Comparison of ENCODE assay signal across 8 mouse cellular contexts in the genomic region with DNA sequence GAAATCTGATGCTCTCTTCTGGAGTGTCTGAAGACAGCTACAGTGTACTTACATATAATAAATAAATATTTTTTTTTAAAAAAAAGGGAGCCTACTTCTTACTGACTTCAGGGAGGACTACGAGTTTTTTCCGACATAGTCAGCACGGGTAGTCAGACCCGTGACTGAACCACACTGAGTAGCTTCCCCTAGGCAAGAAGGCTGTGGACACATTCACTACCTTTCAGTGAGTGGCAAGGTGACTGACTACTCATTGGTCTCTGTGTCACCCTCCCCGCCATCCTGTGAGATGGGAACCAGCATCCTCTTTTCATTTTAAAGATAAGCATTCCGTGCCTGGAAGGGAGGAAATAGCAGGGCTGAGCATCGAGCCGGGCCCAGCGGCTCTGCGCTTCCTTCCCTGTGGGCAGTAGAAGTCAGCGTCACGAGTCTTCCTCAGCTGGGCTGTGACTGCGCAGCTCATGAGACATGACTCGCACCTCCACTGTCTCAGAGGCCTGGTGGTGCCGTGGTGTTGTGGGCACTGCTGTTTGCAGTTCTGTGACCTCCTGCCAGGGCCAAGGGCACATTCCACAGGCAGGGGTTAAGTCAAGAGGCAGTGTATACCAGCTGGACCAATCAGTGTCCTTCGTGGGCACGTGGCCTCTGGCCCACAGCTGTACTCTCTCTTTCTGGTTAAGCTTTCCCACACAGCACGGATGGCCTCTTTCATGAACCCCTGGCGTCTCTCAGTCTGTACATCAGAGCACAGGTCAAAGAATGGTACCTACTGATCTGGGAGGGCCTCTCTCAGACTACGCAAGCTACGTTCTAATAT. TPM values are rescaled to one million over a fixed set of nuclear protein-coding genes. Genes with fewer than 3 reads are reported as not detected.
DNase-seq lines count a peak whose midpoint lies in the region; ATAC-seq and TF ChIP-seq lines count a peak whose summit lies in the region.

No protein-coding gene starts in this region.

- no peaks in the 10 kb centered on the region for H3K9me3 ChIP-seq in midbrain, embryonic 10.5 days (replicated peaks)
- H3K9me3 ChIP-seq in midbrain, postnatal 0 days (ENCODE audit: low read length) = no peaks in the 10 kb centered on the region
- no peaks in the 10 kb centered on the region for H3K9me3 ChIP-seq in liver, embryonic 13.5 days (replicated peaks)
- H3K9me3 ChIP-seq in midbrain, embryonic 11.5 days (ENCODE audit: control insufficient read depth, low read length) = no peaks in the 10 kb centered on the region

- H3K4me2 ChIP-seq in midbrain, postnatal 0 days (ENCODE audit: low read depth, low read length, poor library complexity, severe bottlenecking) = no peak overlapping the region
- no peak overlapping the region for H3K4me2 ChIP-seq in liver, embryonic 13.5 days
- H3K4me2 ChIP-seq in midbrain, embryonic 11.5 days = no peak overlapping the region

- ATAC-seq in midbrain, postnatal 0 days (ENCODE audit: low FRiP score) = no peak
- ATAC-seq in liver, embryonic 13.5 days (ENCODE audit: low read depth) = peak; percentile 66
- no peak for ATAC-seq in midbrain, embryonic 11.5 days (ENCODE audit: low FRiP score)

- H3K36me3 ChIP-seq in midbrain, embryonic 10.5 days = no peaks in the 10 kb centered on the region
- no peaks in the 10 kb centered on the region for H3K36me3 ChIP-seq in midbrain, postnatal 0 days (ENCODE audit: insufficient read depth, low read length)
- H3K36me3 ChIP-seq in liver, embryonic 13.5 days = no peaks in the 10 kb centered on the region
- H3K36me3 ChIP-seq in midbrain, embryonic 11.5 days (ENCODE audit: control insufficient read depth, insufficient read depth, low read length) = no peaks in the 10 kb centered on the region

- H3K27ac ChIP-seq in midbrain, embryonic 10.5 days (replicated peaks) = peak overlapping the region; percentile 39; the same call in 1 of the 2 replicates
- no peak overlapping the region for H3K27ac ChIP-seq in midbrain, postnatal 0 days (ENCODE audit: low read depth, low read length)
- H3K27ac ChIP-seq in liver, embryonic 13.5 days = no peak overlapping the region
- H3K27ac ChIP-seq in midbrain, embryonic 11.5 days (ENCODE audit: low read depth, low read length) = no peak overlapping the region

- WGBS in midbrain, embryonic 10.5 days = 73% methylated on average over 21 of the region's 21 CpGs
- 77% methylated on average over 21 of the region's 21 CpGs for WGBS in midbrain, postnatal 0 days
- WGBS in liver, embryonic 13.5 days (ENCODE audit: insufficient replicate concordance) = 21% methylated on average over 21 of the region's 21 CpGs
- WGBS in midbrain, embryonic 11.5 days = 74% methylated on average over 21 of the region's 21 CpGs

- H3K4me1 ChIP-seq in midbrain, embryonic 10.5 days = peaks cover 5% of the 10 kb centered on the region; the same call in 1 of the 2 replicates
- H3K4me1 ChIP-seq in midbrain, postnatal 0 days (ENCODE audit: insufficient read depth, low read length) = peaks cover 1% of the 10 kb centered on the region; the same call in 1 of the 2 replicates
- H3K4me1 ChIP-seq in liver, embryonic 13.5 days (replicated peaks) = peaks cover 13% of the 10 kb centered on the region
- H3K4me1 ChIP-seq in midbrain, embryonic 11.5 days (ENCODE audit: control insufficient read depth, insufficient read depth, low read length) = peaks cover 2% of the 10 kb centered on the region; the same call in 1 of the 2 replicates

- TF ChIP-seq CTCF in midbrain, postnatal 0 days (IDR thresholded peaks at IDR 0.05) = no peak

- H3K4me3 ChIP-seq in midbrain, embryonic 10.5 days = no peak overlapping the region
- H3K4me3 ChIP-seq in midbrain, postnatal 0 days (ENCODE audit: low read depth, low read length) = no peak overlapping the region
- no peak overlapping the region for H3K4me3 ChIP-seq in liver, embryonic 13.5 days (replicated peaks)
- H3K4me3 ChIP-seq in midbrain, embryonic 11.5 days (ENCODE audit: low read depth, low read length) = no peak overlapping the region

- no peak overlapping the region for H3K9ac ChIP-seq in midbrain, postnatal 0 days (replicated peaks; ENCODE audit: low read length, poor library complexity, severe bottlenecking)
- no peak overlapping the region for H3K9ac ChIP-seq in liver, embryonic 13.5 days
- H3K9ac ChIP-seq in midbrain, embryonic 11.5 days (ENCODE audit: low read length) = no peak overlapping the region

- H3K27me3 ChIP-seq in midbrain, embryonic 10.5 days (ENCODE audit: low read depth, poor library complexity, severe bottlenecking) = no peaks in the 10 kb centered on the region
- H3K27me3 ChIP-seq in midbrain, postnatal 0 days (ENCODE audit: insufficient read depth, low read length) = no peaks in the 10 kb centered on the region
- H3K27me3 ChIP-seq in liver, embryonic 13.5 days = no peaks in the 10 kb centered on the region
- H3K27me3 ChIP-seq in midbrain, embryonic 11.5 days (ENCODE audit: control insufficient read depth, insufficient read depth, low read length) = no peaks in the 10 kb centered on the region

- peak; percentile 31 for DNase-seq in midbrain, embryonic 10.5 days (ENCODE audit: low spot score)
- no peak for DNase-seq in midbrain, postnatal 0 days (ENCODE audit: low spot score)
- DNase-seq in embryo, embryonic 10.5 days (ENCODE audit: low spot score) = peak; percentile 10
- DNase-seq in liver, embryonic 13.5 days = no peak
- DNase-seq in spleen, postnatal 36 days (ENCODE audit: low spot score in 2 of 2) = peak; percentile 79
- no peak for DNase-seq in midbrain, embryonic 11.5 days (ENCODE audit: low spot score, missing footprints)
- no peak for DNase-seq in gastrocnemius, adult 18-20 months (ENCODE audit: low spot score)
- DNase-seq in adrenal gland, postnatal 14 days = no peak

RNA-seq across cellular contexts. Expression of gene Pik3ap1, which starts 45.7 kb away (rescaled TPM):
- polyA plus RNA-seq in midbrain, embryonic 10.5 days (2016; fragmentation: Nextera tagmentation; extraction: Ambion mirVana) = 2.9 and 4.4 TPM in 2 replicates
- total RNA-seq in midbrain, postnatal 0 days (2014; rRNA removed) = 1.6 and 2.0 TPM in 2 replicates
- 2.6 and 3.1 TPM in 2 replicates for polyA plus RNA-seq in midbrain, postnatal 0 days (2015; fragmentation: Nextera tagmentation; extraction: Ambion mirVana)
- 5.3 and 6.7 TPM in 2 replicates for polyA plus RNA-seq in liver, embryonic 13.5 days (2015; fragmentation: Nextera tagmentation; extraction: Ambion mirVana)
- 3.4 and 4.6 TPM in 2 replicates for polyA plus RNA-seq in midbrain, embryonic 11.5 days (2014; fragmentation: Nextera tagmentation; extraction: Ambion mirVana)
- total RNA-seq in gastrocnemius, adult 18-20 months (2021) = under 1 TPM; 0.07 to 0.43 TPM
- total RNA-seq in adrenal gland, postnatal 14 days (2021) = 8.4 and 9.3 TPM in 2 replicates

Comparison
In these comparisons a context has a peak if more than half of its experiments do, and no peak if none do; other contexts are left out.
1. DNase-seq: peak in midbrain, embryonic 10.5 days (single experiment), embryo, embryonic 10.5 days (single experiment) and spleen, postnatal 36 days (2 of 2); none in midbrain, postnatal 0 days (single experiment), liver, embryonic 13.5 days (single experiment), midbrain, embryonic 11.5 days (single experiment), gastrocnemius, adult 18-20 months (single experiment) and adrenal gland, postnatal 14 days (single experiment).